Mouse (Mus musculus) heart, postnatal 0 days (tissue): ENCODE data around the gene Slc30a1. TPM values are rescaled to one million over a fixed set of nuclear protein-coding genes. Genes with fewer than 3 reads are reported as not detected.

Experiments
- ATAC-seq: fragments of 200-750 bp; cut with Nextera tagmentation; 2 replicates; pipeline ENCODE4 v1.8.0; 2017; ENCODE audit warnings: low read depth, moderate number of reproducible peaks, moderate library complexity; ENCODE audit not compliant: insufficient read depth
- DNase-seq: peaks from one replicate; pipeline ENCODE4 v3.0.0-alpha.2; 2016; ENCODE audit warnings: low spot score
- H3K27ac ChIP-seq: fragments of 300-500 bp; sonication (generic); 2 replicates; pipeline ENCODE4 v1.5.1; 2014; ENCODE audit warnings: low read depth, mild to moderate bottlenecking
- H3K27me3 ChIP-seq: fragments of 300-500 bp; sonication (generic); 2 replicates; pipeline ENCODE4 v1.6.1; 2014; ENCODE audit warnings: low read length, mixed read lengths; ENCODE audit not compliant: control insufficient read depth, insufficient read depth
- H3K36me3 ChIP-seq: fragments of 300-500 bp; sonication (generic); replicated peaks from 2 replicates; pipeline ENCODE4 v1.6.1; 2014; ENCODE audit warnings: low read length, mixed read lengths; ENCODE audit not compliant: control insufficient read depth, insufficient read depth
- H3K4me1 ChIP-seq: fragments of 300-500 bp; sonication (generic); 2 replicates; pipeline ENCODE4 v1.6.1; 2014; ENCODE audit warnings: antibody characterized with exemption; ENCODE audit not compliant: control insufficient read depth, insufficient read depth
- H3K4me2 ChIP-seq: fragments of 300-500 bp; sonication (generic); 2 replicates; pipeline ENCODE4 v1.6.1; 2014; ENCODE audit warnings: low read depth, mild to moderate bottlenecking, low read length, moderate library complexity
- H3K4me3 ChIP-seq: fragments of 300-500 bp; sonication (generic); 2 replicates; pipeline ENCODE4 v1.5.1; 2014; ENCODE audit warnings: low read depth, low read length
- H3K9ac ChIP-seq: fragments of 300-500 bp; sonication (generic); replicated peaks from 2 replicates; pipeline ENCODE4 v1.6.1; 2014; ENCODE audit warnings: low read depth, low read length, mixed read lengths
- H3K9me3 ChIP-seq: fragments of 300-500 bp; sonication (generic); replicated peaks from 2 replicates; pipeline ENCODE4 v1.6.1; 2016; ENCODE audit warnings: low read length; ENCODE audit not compliant: control insufficient read depth
- CTCF ChIP-seq: IDR thresholded peaks from 2 replicates; pipeline ENCODE4 v1.5.1; 2016; ENCODE audit warnings: antibody characterized with exemption, control low read depth, low read depth
- EP300 ChIP-seq: IDR thresholded peaks from 2 replicates; pipeline ENCODE4 v1.6.1; 2016; ENCODE audit warnings: antibody characterized with exemption, low read depth
- WGBS: fragments of 180-500 bp; shearing (Covaris S2); extraction: QIAGEN DNeasy Blood & Tissue Kit; methylation state at CpG from one replicate; pipeline ENCODE4 v1.1.7; 2014; 5-methylcytosine and 5-hydroxymethylcytosine counted together
- polyA plus RNA-seq: library from polyadenylated mRNA; unstranded; fragments of >200 nt; fragmentation: Nextera tagmentation; extraction: Ambion mirVana; gene quantifications from 2 replicates; pipeline ENCODE4 v1.2.1, GENCODE M21; 2015
- total RNA-seq: library from RNA; depleted of rRNA; stranded (reverse); fragments of >200 nt; gene quantifications from 2 replicates; pipeline ENCODE4 v1.2.3, GENCODE M21; 2014; ENCODE audit warnings: low replicate concordance

Slc30a1 gene
- total and polyA plus RNA-seq, 2 experiments from 2014 or later, result 3.6 to 20.0 TPM

GRCm38 (mm10) chr1:191910646-191911045 lies 4.1 kb downstream of the Slc30a1 start:
- Histone ChIP-seq H3K27me3 (no peaks in the 10 kb centered on the region), H3K9ac (no peak overlapping the region), H3K4me2 (peak overlapping the region; percentile 42), H3K36me3 (peaks cover 28% of the 10 kb centered on the region), H3K9me3 (no peaks in the 10 kb centered on the region), H3K4me3 (peak overlapping the region; percentile 11; the same call in 1 of the 2 replicates), H3K4me1 (peaks cover 21% of the 10 kb centered on the region), H3K27ac (peak overlapping the region; percentile 60)
- WGBS, result 51% methylated on average over 3 of the region's 3 CpGs
- ATAC-seq, result no peak
- TF ChIP-seq EP300 (no peak), CTCF (no peak)
- DNase-seq, result no peak

GRCm38 (mm10) chr1:191911067-191911668 lies 4.6 kb downstream of the Slc30a1 start:
- H3K4me1 ChIP-seq, result peaks cover 19% of the 10 kb centered on the region
- peak overlapping the region; percentile 46 for H3K4me2 ChIP-seq
- H3K36me3 ChIP-seq, result peaks cover 28% of the 10 kb centered on the region
- peak overlapping the region; percentile 46 for H3K27ac ChIP-seq
- no peaks in the 10 kb centered on the region for H3K27me3 ChIP-seq
- no peaks in the 10 kb centered on the region for H3K9me3 ChIP-seq
- TF ChIP-seq CTCF, result no peak
- 0 out of 2 replicates have a peak, but pooled peaks have one; percentile 14 for TF ChIP-seq EP300
- DNase-seq (no peak), ATAC-seq (no peak)
- 61% methylated on average over 3 of the region's 3 CpGs for WGBS
- peak overlapping the region; percentile 9; the same call in 1 of the 2 replicates for H3K4me3 ChIP-seq
- H3K9ac ChIP-seq, result no peak overlapping the region

GRCm38 (mm10) chr1:191914647-191915046 lies 8.1 kb downstream of the Slc30a1 start:
- Histone ChIP-seq H3K9me3 (no peaks in the 10 kb centered on the region), H3K27me3 (no peaks in the 10 kb centered on the region), H3K27ac (no peak overlapping the region), H3K9ac (no peak overlapping the region), H3K4me2 (no peak overlapping the region), H3K4me3 (no peak overlapping the region), H3K4me1 (peaks cover 9% of the 10 kb centered on the region), H3K36me3 (peaks cover 15% of the 10 kb centered on the region)
- WGBS, result 79% methylated on average over 6 of the region's 6 CpGs
- TF ChIP-seq CTCF, result no peak
- TF ChIP-seq EP300, result no peak
- ATAC-seq (no peak), DNase-seq (no peak)

GRCm38 (mm10) chr1:191915586-191915985 lies 9.0 kb downstream of the Slc30a1 start:
- TF ChIP-seq EP300 (no peak), CTCF (no peak)
- WGBS, result 54% methylated on average over 1 of the region's 1 CpGs
- DNase-seq, result no peak
- Histone ChIP-seq H3K4me1 (peaks cover 3% of the 10 kb centered on the region), H3K27ac (no peak overlapping the region), H3K9ac (no peak overlapping the region), H3K27me3 (no peaks in the 10 kb centered on the region), H3K9me3 (0 out of 2 replicates have a peak, but pooled peaks cover under 1% of the 10 kb centered on the region), H3K4me3 (no peak overlapping the region), H3K36me3 (0 out of 2 replicates have a peak, but pooled peaks cover 10% of the 10 kb centered on the region), H3K4me2 (no peak overlapping the region)
- ATAC-seq, result no peak

GRCm38 (mm10) chr1:191916876-191917275 lies 10.3 kb downstream of the Slc30a1 start:
- no peaks in the 10 kb centered on the region for H3K27me3 ChIP-seq
- H3K4me3 ChIP-seq, result no peak overlapping the region
- WGBS, result 59% methylated on average over 5 of the region's 5 CpGs
- TF ChIP-seq CTCF (no peak), EP300 (no peak)
- no peaks in the 10 kb centered on the region for H3K4me1 ChIP-seq
- 0 out of 2 replicates have a peak, but pooled peaks cover 9% of the 10 kb centered on the region for H3K36me3 ChIP-seq
- no peak overlapping the region for H3K9ac ChIP-seq
- H3K4me2 ChIP-seq, result no peak overlapping the region
- DNase-seq (no peak), ATAC-seq (no peak)
- H3K9me3 ChIP-seq, result peaks cover 9% of the 10 kb centered on the region; the same call in 1 of the 2 replicates
- H3K27ac ChIP-seq, result no peak overlapping the region
